Mouse (Mus musculus) intestine, embryonic 14.5 days (tissue): ENCODE results near the gene Sinhcaf. TPM values are rescaled to one million over a fixed set of nuclear protein-coding genes. Genes with fewer than 3 reads are reported as not detected.
"Not testable (repeated sequence)": the region's sequence is repeated elsewhere in the genome, so short reads cannot be mapped to it uniquely, and the experiment has no call there.

Source experiments
- ATAC-seq: fragments of 200-750 bp; cut with Nextera tagmentation; replicated peaks from 2 replicates; pipeline ENCODE4 v1.8.0; 2017; ENCODE audit warnings: low read depth, moderate number of reproducible peaks, moderate TSS enrichment, moderate library complexity; ENCODE audit not compliant: low FRiP score, low TSS enrichment
- DNase-seq: peaks from one replicate; pipeline ENCODE4 v3.0.0-alpha.2; 2018; ENCODE audit warnings: low spot score
- H3K27ac ChIP-seq: fragments of 300-500 bp; sonication (generic); 2 replicates; pipeline ENCODE4 v1.5.1; 2014; ENCODE audit warnings: low read depth, mild to moderate bottlenecking, control low read depth
- H3K27me3 ChIP-seq: fragments of 300-500 bp; sonication (generic); replicated peaks from 2 replicates; pipeline ENCODE4 v1.6.1; 2014; ENCODE audit warnings: low read length, control low read depth; ENCODE audit not compliant: control insufficient read depth, insufficient read depth
- H3K36me3 ChIP-seq: fragments of 300-500 bp; sonication (generic); 2 replicates; pipeline ENCODE4 v1.6.1; 2014; ENCODE audit warnings: low read length, control low read depth; ENCODE audit not compliant: control insufficient read depth, insufficient read depth
- H3K4me1 ChIP-seq: fragments of 300-500 bp; sonication (generic); replicated peaks from 2 replicates; pipeline ENCODE4 v1.6.1; 2014; ENCODE audit warnings: low read length, control low read depth, mixed read lengths; ENCODE audit not compliant: control insufficient read depth, insufficient read depth
- H3K4me2 ChIP-seq: fragments of 300-500 bp; sonication (generic); 2 replicates; pipeline ENCODE4 v1.6.1; 2014; ENCODE audit warnings: low read length
- H3K4me3 ChIP-seq: fragments of 300-500 bp; sonication (generic); 2 replicates; pipeline ENCODE4 v1.5.1; 2014; ENCODE audit warnings: low read depth, low read length, control low read depth, mixed read lengths
- H3K9ac ChIP-seq: fragments of 300-500 bp; sonication (generic); 2 replicates; pipeline ENCODE4 v1.6.1; 2014; ENCODE audit warnings: mild to moderate bottlenecking, low read length
- H3K9me3 ChIP-seq: fragments of 300-500 bp; sonication (generic); 2 replicates; pipeline ENCODE4 v1.6.1; 2016; ENCODE audit warnings: low read length, control low read depth; ENCODE audit not compliant: control insufficient read depth
- whole genome bisulfite sequencing: fragments of 180-500 bp; shearing (Covaris S2); extraction: QIAGEN DNeasy Blood & Tissue Kit; methylation state at CpG from one replicate; pipeline ENCODE4 v1.1.7; 2014; 5-methylcytosine and 5-hydroxymethylcytosine counted together
- polyA plus RNA-seq: library from polyadenylated mRNA; unstranded; fragments of >200 nt; fragmentation: Nextera tagmentation; extraction: Ambion mirVana; gene quantifications from 2 replicates; pipeline ENCODE4 v1.2.1, GENCODE M21; 2014

Gene Sinhcaf
- polyA plus RNA-seq, 1 experiment from 2014 or later: 131 TPM

DNA sequence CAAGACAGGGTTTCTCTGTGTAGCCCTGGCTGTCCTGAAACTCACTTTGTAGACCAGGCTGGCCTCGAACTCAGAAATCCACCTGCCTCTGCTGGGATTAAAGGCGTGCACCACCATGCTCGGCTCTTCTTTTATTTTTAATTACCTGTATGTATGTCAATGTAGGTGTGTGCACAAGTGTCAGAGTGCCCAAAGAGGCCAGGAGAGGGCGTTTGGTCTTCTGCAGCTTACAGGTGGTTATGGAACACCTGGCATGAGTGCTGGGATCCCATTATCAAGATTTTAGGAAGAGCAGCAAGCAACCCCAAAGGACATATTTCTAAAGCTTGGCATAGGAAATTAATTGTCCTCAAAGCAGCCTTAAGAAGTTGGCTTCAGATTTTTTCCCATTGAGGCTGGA, 3.9 kb downstream of the Sinhcaf start:
- H3K36me3 ChIP-seq: peaks cover 11% of the 10 kb centered on the region; the same call in 1 of the 2 replicates
- DNase-seq: peak; percentile 58
- H3K27me3 ChIP-seq: no peaks in the 10 kb centered on the region
- H3K4me1 ChIP-seq: peaks cover 16% of the 10 kb centered on the region; the same call in 1 of the 2 replicates
- H3K4me3 ChIP-seq: no peak overlapping the region
- ATAC-seq: no peak
- H3K27ac ChIP-seq: no peak overlapping the region
- WGBS: 74% methylated on average over 4 of the region's 4 CpGs
- H3K9me3 ChIP-seq: no peaks in the 10 kb centered on the region
- no peak overlapping the region for H3K4me2 ChIP-seq
- no peak overlapping the region for H3K9ac ChIP-seq

DNA sequence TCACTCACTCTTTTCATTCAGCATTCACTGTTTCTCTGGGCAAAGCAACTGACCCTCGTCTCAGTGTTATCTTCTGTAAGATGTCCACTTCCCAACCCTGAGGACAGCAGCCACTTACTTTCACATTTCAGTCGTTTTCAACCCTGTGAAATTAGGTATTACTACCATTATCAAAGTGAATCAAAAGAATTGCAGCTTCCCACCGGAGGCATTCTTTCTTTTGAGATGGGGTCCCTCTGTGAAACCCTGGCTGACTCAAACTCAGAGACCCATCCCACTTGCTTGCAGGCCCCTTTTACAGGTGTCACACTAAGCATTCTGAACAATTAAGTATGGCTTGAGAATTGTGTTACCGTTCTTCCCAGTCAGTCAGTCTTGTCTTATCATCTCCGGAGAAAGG, 4.4 kb downstream of the Sinhcaf start:
- H3K27ac ChIP-seq: no peak overlapping the region
- 57% methylated on average over 5 of the region's 5 CpGs for WGBS
- H3K4me3 ChIP-seq: no peak overlapping the region

DNA sequence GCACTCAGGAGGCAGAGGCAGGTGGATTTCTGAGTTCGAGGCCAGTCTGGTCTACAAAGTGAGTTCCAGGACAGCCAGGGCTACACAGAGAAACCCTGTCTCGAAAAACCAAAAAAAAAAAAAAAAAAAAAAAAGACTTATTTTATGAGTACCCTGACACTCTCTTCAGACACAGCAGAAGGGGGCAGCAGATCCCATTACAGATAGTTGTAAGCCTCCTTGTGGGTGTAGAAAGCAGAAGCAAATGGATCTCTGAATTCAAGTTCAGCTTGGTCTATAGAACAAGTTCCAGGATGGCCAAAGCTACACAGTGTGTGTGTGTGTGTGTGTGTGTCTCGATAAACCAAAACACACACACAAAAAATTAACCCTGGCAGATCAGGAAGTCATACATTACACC, 5.9 kb downstream of the Sinhcaf start:
- DNase-seq: peak; percentile 48
- peaks cover 19% of the 10 kb centered on the region for H3K4me1 ChIP-seq
- not testable (repeated sequence) for H3K4me3 ChIP-seq, H3K27ac ChIP-seq, H3K9me3 ChIP-seq, ATAC-seq, H3K4me2 ChIP-seq, H3K27me3 ChIP-seq, H3K9ac ChIP-seq
- WGBS: 82% methylated on average over 2 of the region's 3 CpGs
- peaks cover 11% of the 10 kb centered on the region; the same call in 1 of the 2 replicates for H3K36me3 ChIP-seq

More for the DNA sequence above, 4.4 kb downstream of the Sinhcaf start:
- peaks cover 16% of the 10 kb centered on the region; the same call in 1 of the 2 replicates for H3K4me1 ChIP-seq
- no peak for ATAC-seq
- peaks cover 11% of the 10 kb centered on the region; the same call in 1 of the 2 replicates for H3K36me3 ChIP-seq
- H3K27me3 ChIP-seq: no peaks in the 10 kb centered on the region
- DNase-seq: no peak
- no peak overlapping the region for H3K9ac ChIP-seq
- H3K9me3 ChIP-seq: no peaks in the 10 kb centered on the region
- 0 out of 2 replicates have a peak overlapping the region, but pooled peaks have one; percentile 13 for H3K4me2 ChIP-seq

DNA sequence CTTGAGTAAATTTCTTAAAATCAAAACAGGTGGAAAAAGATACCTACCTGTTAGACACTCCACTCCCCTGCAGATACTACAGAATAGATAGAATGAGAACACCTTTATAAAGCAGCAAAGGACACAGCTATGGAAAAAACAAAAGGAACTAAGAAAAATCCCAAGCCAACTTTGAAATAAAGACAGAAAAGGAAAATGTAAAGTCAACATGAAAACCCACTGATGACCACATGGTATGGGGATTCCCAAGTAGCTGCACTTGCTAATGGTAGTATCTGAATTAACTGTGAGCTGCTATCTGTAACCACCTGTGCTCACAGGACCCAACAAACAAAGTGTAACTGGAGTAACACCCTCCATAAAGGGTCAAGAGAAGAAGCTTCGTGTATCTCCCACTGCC, 8.6 kb downstream of the Sinhcaf start:
- Histone ChIP-seq H3K27ac (no peak overlapping the region), H3K4me2 (no peak overlapping the region), H3K9me3 (no peaks in the 10 kb centered on the region), H3K36me3 (peaks cover 10% of the 10 kb centered on the region; the same call in 1 of the 2 replicates), H3K9ac (no peak overlapping the region), H3K4me1 (peaks cover 20% of the 10 kb centered on the region), H3K27me3 (no peaks in the 10 kb centered on the region), H3K4me3 (no peak overlapping the region)
- DNase-seq (no peak), ATAC-seq (no peak)
- WGBS: 58% methylated on average over 1 of the region's 1 CpGs

DNA sequence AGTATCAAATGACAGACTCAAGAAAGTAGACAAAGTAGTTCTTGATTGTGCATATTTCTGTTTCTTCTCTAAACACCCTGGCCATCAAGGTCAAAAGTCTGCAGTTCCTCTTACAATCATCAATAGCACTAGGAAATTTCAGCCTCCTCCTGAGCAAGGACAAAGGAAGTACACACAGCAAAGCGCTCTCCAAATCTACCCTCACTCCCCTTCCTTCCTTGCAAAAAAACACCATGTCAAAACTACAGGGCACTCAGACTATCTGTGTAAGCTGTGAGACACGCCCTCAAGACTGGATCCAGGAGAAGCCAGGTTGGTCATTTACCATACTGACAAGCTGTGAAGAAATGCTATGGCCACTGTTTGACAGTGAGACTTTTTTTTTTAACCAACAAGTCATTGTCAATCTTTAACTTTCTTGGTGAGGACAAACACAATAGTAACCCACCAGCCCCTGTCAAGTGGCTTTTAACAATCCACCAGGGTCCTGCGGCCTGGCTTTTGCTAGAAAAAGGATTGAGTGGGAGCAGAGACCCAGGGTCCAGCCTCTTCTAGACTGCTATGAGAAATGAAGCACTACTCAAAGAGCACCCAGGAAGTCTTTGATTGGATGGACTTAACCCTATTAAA, 11.2 kb downstream of the Sinhcaf start:
- no peak overlapping the region for H3K4me3 ChIP-seq
- no peak for ATAC-seq
- no peaks in the 10 kb centered on the region for H3K27me3 ChIP-seq
- WGBS: 57% methylated on average over 3 of the region's 3 CpGs
- peaks cover 16% of the 10 kb centered on the region for H3K4me1 ChIP-seq
- H3K36me3 ChIP-seq: peaks cover 27% of the 10 kb centered on the region
- DNase-seq: peak; percentile 57
- H3K9ac ChIP-seq: no peak overlapping the region
- no peak overlapping the region for H3K4me2 ChIP-seq
- H3K9me3 ChIP-seq: no peaks in the 10 kb centered on the region
- no peak overlapping the region for H3K27ac ChIP-seq

DNA sequence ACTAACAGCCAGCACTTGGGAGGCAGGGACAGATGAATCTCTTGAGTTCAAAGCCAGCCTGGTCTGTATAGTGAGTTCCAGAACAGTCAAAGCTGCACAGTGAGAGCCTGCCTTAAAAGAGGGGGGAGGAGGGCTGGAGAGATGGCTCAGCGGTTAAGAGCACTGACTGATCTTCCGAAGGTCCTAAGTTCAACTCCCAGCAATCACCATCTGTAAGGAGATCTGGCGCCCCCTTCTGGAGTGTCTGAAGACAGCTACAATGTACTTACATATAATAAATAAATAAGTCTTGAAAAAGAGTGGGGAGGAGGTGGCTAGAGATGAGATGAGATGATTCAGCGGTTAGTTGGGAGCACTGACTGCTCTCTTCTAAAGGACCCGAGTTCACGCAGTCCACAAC, 15.0 kb downstream of the Sinhcaf start:
- no peak overlapping the region for H3K27ac ChIP-seq
- H3K9me3 ChIP-seq: no peaks in the 10 kb centered on the region
- ATAC-seq (no peak), DNase-seq (peak; percentile 56)
- no peaks in the 10 kb centered on the region for H3K27me3 ChIP-seq
- peaks cover 64% of the 10 kb centered on the region for H3K36me3 ChIP-seq
- 89% methylated on average over 6 of the region's 6 CpGs for WGBS
- H3K4me3 ChIP-seq: no peak overlapping the region
- H3K4me2 ChIP-seq: no peak overlapping the region
- H3K9ac ChIP-seq: no peak overlapping the region
- H3K4me1 ChIP-seq: peaks cover 6% of the 10 kb centered on the region

DNA sequence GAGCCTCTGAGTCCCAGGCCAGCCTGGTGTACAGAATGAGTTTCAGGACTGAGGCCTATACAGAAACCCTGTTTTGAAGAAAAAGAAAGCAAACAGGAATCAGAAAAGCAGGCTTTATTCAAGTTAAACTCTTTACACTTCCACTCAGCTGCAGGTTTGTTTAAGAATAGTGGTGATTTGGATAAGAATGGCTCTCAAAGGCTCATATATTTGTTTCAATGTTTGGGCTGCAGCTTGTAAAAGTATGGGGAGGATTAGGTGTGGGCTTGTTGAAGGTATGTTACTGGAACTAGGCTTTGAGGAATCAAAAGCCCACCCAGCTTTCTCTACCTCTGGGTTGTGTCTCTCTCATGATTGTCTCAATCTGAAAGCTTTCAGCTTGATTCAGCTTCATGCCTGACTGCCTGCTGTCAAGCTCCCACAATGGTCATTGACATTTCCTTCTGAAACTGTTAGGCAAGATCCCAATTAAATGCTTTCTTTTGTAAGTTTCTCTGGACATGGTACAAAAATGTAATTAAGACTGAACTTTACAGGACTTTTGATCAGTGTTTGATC, 27.3 kb downstream of the Sinhcaf start:
- ATAC-seq (no peak), DNase-seq (peak; percentile 12)
- Histone ChIP-seq H3K27me3 (no peaks in the 10 kb centered on the region), H3K36me3 (peaks cover 32% of the 10 kb centered on the region), H3K9me3 (no peaks in the 10 kb centered on the region), H3K4me1 (no peaks in the 10 kb centered on the region), H3K4me2 (no peak overlapping the region), H3K4me3 (no peak overlapping the region), H3K9ac (no peak overlapping the region), H3K27ac (no peak overlapping the region)

DNA sequence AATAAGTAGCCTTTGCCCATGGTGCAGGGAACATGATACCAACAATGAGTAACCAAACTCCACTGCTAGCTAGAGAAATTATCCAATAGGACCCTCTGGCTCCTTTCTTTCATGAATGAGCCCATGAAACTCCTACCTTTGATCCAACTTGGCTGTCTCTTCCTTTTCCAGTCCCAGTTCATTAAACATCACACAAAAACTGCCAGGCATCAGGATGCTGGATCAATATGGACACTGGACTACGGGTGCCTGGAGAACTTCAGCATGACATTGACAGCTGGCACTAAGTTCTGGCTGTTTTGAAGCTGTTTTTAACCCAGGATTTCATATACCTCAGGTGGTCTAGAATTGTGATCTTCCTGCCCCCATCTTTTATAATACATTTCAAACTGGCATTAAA, 28.6 kb downstream of the Sinhcaf start:
- ATAC-seq (no peak), DNase-seq (peak; percentile 44)
- H3K27me3 ChIP-seq: no peaks in the 10 kb centered on the region
- no peaks in the 10 kb centered on the region for H3K9me3 ChIP-seq
- H3K9ac ChIP-seq: no peak overlapping the region
- H3K4me2 ChIP-seq: no peak overlapping the region
- no peaks in the 10 kb centered on the region for H3K4me1 ChIP-seq
- 50% methylated on average over 1 of the region's 1 CpGs for WGBS
- H3K36me3 ChIP-seq: peaks cover 20% of the 10 kb centered on the region
- no peak overlapping the region for H3K27ac ChIP-seq
- no peak overlapping the region for H3K4me3 ChIP-seq

DNA sequence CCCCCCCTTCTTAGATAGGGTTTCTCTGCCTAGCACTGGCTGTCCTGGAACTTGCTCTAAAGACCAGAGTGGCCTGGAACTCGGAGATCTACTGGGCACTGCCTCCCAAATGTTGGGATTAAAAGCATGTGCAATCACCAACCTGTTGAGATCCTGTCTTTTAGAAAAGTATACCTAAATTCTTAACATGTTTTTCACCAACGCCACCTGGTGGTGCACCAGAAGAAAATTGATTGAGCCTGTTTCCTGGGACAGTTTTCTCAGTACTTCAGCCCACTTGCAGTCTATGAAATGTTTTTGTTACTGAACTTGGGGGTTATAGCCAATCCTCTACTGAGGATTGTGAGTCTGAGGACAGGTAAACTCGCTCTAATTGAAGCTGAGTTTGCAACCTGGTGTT, 29.4 kb downstream of the Sinhcaf start:
- no peak overlapping the region for H3K9ac ChIP-seq
- H3K27ac ChIP-seq: no peak overlapping the region
- WGBS: 32% methylated on average over 3 of the region's 3 CpGs
- H3K4me1 ChIP-seq: no peaks in the 10 kb centered on the region
- peak; percentile 55 for DNase-seq
- ATAC-seq: no peak
- H3K36me3 ChIP-seq: peaks cover 20% of the 10 kb centered on the region
- H3K9me3 ChIP-seq: no peaks in the 10 kb centered on the region
- no peak overlapping the region for H3K4me3 ChIP-seq
- H3K4me2 ChIP-seq: no peak overlapping the region
- no peaks in the 10 kb centered on the region for H3K27me3 ChIP-seq
